Mouse (Mus musculus) ZHBTc4 (cell line): ENCODE measurements at regions not wholly inside any gene's neighbourhood (a gene's known extent, or its start where the extent isn't known, plus 50 kb on each side); places are given as distances from the start of the nearest gene placed in this dataset.

Experiments
- DNase-seq: peaks from one replicate; pipeline ENCODE4 v3.0.0-alpha.2; 2011; ENCODE audit warnings: low read depth, low spot score

- DNase-seq = no peak
Measured at GRCm38 (mm10) chr2:114828192-114828591, 173.4 kb upstream of the Dph6 start.

- DNase-seq = no peak
Measured at GRCm38 (mm10) chr2:114835694-114836093, 180.9 kb upstream of the Dph6 start.

- DNase-seq = no peak
Measured at GRCm38 (mm10) chr2:114843696-114844388, 189.1 kb upstream of the Dph6 start.

- DNase-seq = no peak
Measured at GRCm38 (mm10) chr2:114844389-114844771, 189.6 kb upstream of the Dph6 start.

GRCm38 (mm10) chr2:114848439-114848838 lies 193.7 kb upstream of the Dph6 start:
- DNase-seq = no peak

- no peak for DNase-seq
Measured at GRCm38 (mm10) chr2:114848914-114849313, 194.2 kb upstream of the Dph6 start.

GRCm38 (mm10) chr2:114853715-114854530 lies 199.2 kb upstream of the Dph6 start:
- peak; percentile 74 for DNase-seq

GRCm38 (mm10) chr2:114872272-114872671 lies 217.5 kb upstream of the Dph6 start:
- DNase-seq = no peak

GRCm38 (mm10) chr2:114873090-114873489 lies 218.3 kb upstream of the Dph6 start:
- no peak for DNase-seq

GRCm38 (mm10) chr2:114879084-114879483 lies 224.3 kb upstream of the Dph6 start:
- DNase-seq = no peak

- DNase-seq = no peak
Measured at GRCm38 (mm10) chr2:114879784-114880183, 225.0 kb upstream of the Dph6 start.

- DNase-seq = no peak
Measured at GRCm38 (mm10) chr2:114885734-114886260, 231.0 kb upstream of the Dph6 start.

- no peak for DNase-seq
Measured at GRCm38 (mm10) chr2:114898812-114899211, 244.0 kb upstream of the Dph6 start.

GRCm38 (mm10) chr2:114911845-114912500 lies 257.2 kb upstream of the Dph6 start:
- no peak for DNase-seq

- DNase-seq = no peak
Measured at GRCm38 (mm10) chr2:114915025-114915690, 260.4 kb upstream of the Dph6 start.

- peak; percentile 2 for DNase-seq
Measured at GRCm38 (mm10) chr2:114918420-114919332, 263.9 kb upstream of the Dph6 start.

- DNase-seq = no peak
Measured at GRCm38 (mm10) chr2:114923911-114924310, 269.1 kb upstream of the Dph6 start.

- DNase-seq = peak; percentile 4
Measured at GRCm38 (mm10) chr2:114935436-114935835, 280.7 kb upstream of the Dph6 start.

GRCm38 (mm10) chr2:114938416-114939147 lies 283.8 kb upstream of the Dph6 start:
- no peak for DNase-seq

- DNase-seq = no peak
Measured at GRCm38 (mm10) chr2:114966111-114966510, 311.3 kb upstream of the Dph6 start.
